Mouse (Mus musculus) stomach, embryonic 16.5 days (tissue): ENCODE measurements around the gene Alkbh4. TPM values are rescaled to one million over a fixed set of nuclear protein-coding genes. Genes with fewer than 3 reads are reported as not detected.
"Not testable (repeated sequence)": the region's sequence is repeated elsewhere in the genome, so short reads cannot be mapped to it uniquely, and the experiment has no call there.

ENCODE experiments used
- ATAC-seq: fragments of 200-750 bp; cut with Nextera tagmentation; 2 replicates; pipeline ENCODE4 v1.8.0; 2017; ENCODE audit warnings: moderate number of reproducible peaks, moderate TSS enrichment; ENCODE audit not compliant: insufficient read depth, low FRiP score
- H3K27ac ChIP-seq: fragments of 300-500 bp; sonication (generic); 2 replicates; pipeline ENCODE4 v1.5.1; 2014; ENCODE audit warnings: low read length
- H3K27me3 ChIP-seq: fragments of 300-500 bp; sonication (generic); 2 replicates; pipeline ENCODE4 v1.6.1; 2014; ENCODE audit warnings: low read length, control low read depth, mixed read lengths; ENCODE audit not compliant: control insufficient read depth, insufficient read depth
- H3K36me3 ChIP-seq: fragments of 300-500 bp; sonication (generic); 2 replicates; pipeline ENCODE4 v1.6.1; 2014; ENCODE audit warnings: low read length; ENCODE audit not compliant: control insufficient read depth, insufficient read depth
- H3K4me1 ChIP-seq: fragments of 300-500 bp; sonication (generic); 2 replicates; pipeline ENCODE4 v1.6.1; 2014; ENCODE audit warnings: low read length, control low read depth, mixed read lengths; ENCODE audit not compliant: control insufficient read depth, insufficient read depth
- H3K4me2 ChIP-seq: fragments of 300-500 bp; sonication (generic); 2 replicates; pipeline ENCODE4 v1.6.1; 2014; ENCODE audit warnings: low read depth, low read length, mixed read lengths
- H3K4me3 ChIP-seq: fragments of 300-500 bp; sonication (generic); replicated peaks from 2 replicates; pipeline ENCODE4 v1.5.1; 2014; ENCODE audit warnings: mild to moderate bottlenecking, low read length
- H3K9ac ChIP-seq: fragments of 300-500 bp; sonication (generic); 2 replicates; pipeline ENCODE4 v1.6.1; 2014; ENCODE audit warnings: low read length
- H3K9me3 ChIP-seq: fragments of 300-500 bp; sonication (generic); replicated peaks from 2 replicates; pipeline ENCODE4 v1.6.1; 2016; ENCODE audit warnings: low read length, control low read depth; ENCODE audit not compliant: control insufficient read depth
- WGBS: fragments of 180-500 bp; shearing (Covaris S2); extraction: QIAGEN DNeasy Blood & Tissue Kit; methylation state at CpG from one replicate; pipeline ENCODE4 v1.1.7; 2014; 5-methylcytosine and 5-hydroxymethylcytosine counted together
- polyA plus RNA-seq: library from polyadenylated mRNA; unstranded; fragments of >200 nt; fragmentation: Nextera tagmentation; extraction: Ambion mirVana; gene quantifications from 2 replicates; pipeline ENCODE4 v1.2.1, GENCODE M21; 2015

Gene Alkbh4
- polyA plus RNA-seq, 1 experiment from 2014 or later, result 18.0 TPM

GRCm38 (mm10) chr5:136152365-136152764, 16.4 kb downstream of the Alkbh4 start:
- no peak overlapping the region for H3K4me3 ChIP-seq
- no peaks in the 10 kb centered on the region for H3K9me3 ChIP-seq

GRCm38 (mm10) chr5:136155399-136155798, 19.5 kb downstream of the Alkbh4 start:
- Histone ChIP-seq H3K4me3 (no peak overlapping the region), H3K4me2 (no peak overlapping the region), H3K4me1 (no peaks in the 10 kb centered on the region), H3K27me3 (no peaks in the 10 kb centered on the region), H3K27ac (no peak overlapping the region), H3K9ac (no peak overlapping the region), H3K36me3 (no peaks in the 10 kb centered on the region), H3K9me3 (no peaks in the 10 kb centered on the region)
- 78% methylated on average over 5 of the region's 5 CpGs for WGBS
- no peak for ATAC-seq

More at GRCm38 (mm10) chr5:136152365-136152764, 16.4 kb downstream of the Alkbh4 start:
- ATAC-seq, result peak; percentile 37; the same call in 1 of the 2 replicates
- Histone ChIP-seq H3K4me2 (no peak overlapping the region), H3K4me1 (no peaks in the 10 kb centered on the region), H3K9ac (no peak overlapping the region), H3K27ac (no peak overlapping the region), H3K27me3 (no peaks in the 10 kb centered on the region), H3K36me3 (no peaks in the 10 kb centered on the region)
- WGBS, result 67% methylated on average over 8 of the region's 8 CpGs

- not testable (repeated sequence) for H3K4me1 ChIP-seq, H3K4me3 ChIP-seq, H3K4me2 ChIP-seq, H3K27me3 ChIP-seq, H3K9me3 ChIP-seq, H3K27ac ChIP-seq, H3K9ac ChIP-seq, H3K36me3 ChIP-seq, ATAC-seq
- 87% methylated on average over 11 of the region's 12 CpGs for WGBS
Observed at GRCm38 (mm10) chr5:136160084-136160483, 24.1 kb downstream of the Alkbh4 start.

- H3K9ac ChIP-seq, result no peak overlapping the region
- H3K9me3 ChIP-seq, result no peaks in the 10 kb centered on the region
- no peak for ATAC-seq
- H3K4me1 ChIP-seq, result no peaks in the 10 kb centered on the region
- no peaks in the 10 kb centered on the region for H3K27me3 ChIP-seq
- H3K36me3 ChIP-seq, result no peaks in the 10 kb centered on the region
- H3K27ac ChIP-seq, result no peak overlapping the region
- H3K4me3 ChIP-seq, result no peak overlapping the region
- 77% methylated on average over 11 of the region's 11 CpGs for WGBS
- H3K4me2 ChIP-seq, result no peak overlapping the region
Observed at GRCm38 (mm10) chr5:136163807-136164474, 28.0 kb downstream of the Alkbh4 start.

GRCm38 (mm10) chr5:136165246-136165645, 29.3 kb downstream of the Alkbh4 start:
- 79% methylated on average over 8 of the region's 8 CpGs for WGBS
- Histone ChIP-seq H3K4me2 (no peak overlapping the region), H3K27me3 (no peaks in the 10 kb centered on the region), H3K4me1 (no peaks in the 10 kb centered on the region; the same call in 1 of the 2 replicates), H3K27ac (no peak overlapping the region), H3K4me3 (no peak overlapping the region), H3K36me3 (no peaks in the 10 kb centered on the region), H3K9ac (no peak overlapping the region), H3K9me3 (no peaks in the 10 kb centered on the region)
- no peak for ATAC-seq

GRCm38 (mm10) chr5:136167296-136167695, 31.4 kb downstream of the Alkbh4 start:
- Histone ChIP-seq H3K27ac (no peak overlapping the region), H3K4me3 (no peak overlapping the region), H3K36me3 (no peaks in the 10 kb centered on the region), H3K9me3 (no peaks in the 10 kb centered on the region), H3K4me2 (no peak overlapping the region), H3K4me1 (peaks cover 12% of the 10 kb centered on the region), H3K27me3 (no peaks in the 10 kb centered on the region), H3K9ac (no peak overlapping the region)
- 87% methylated on average over 4 of the region's 4 CpGs for WGBS
- ATAC-seq, result no peak

GRCm38 (mm10) chr5:136168071-136168470, 32.1 kb downstream of the Alkbh4 start:
- peaks cover 12% of the 10 kb centered on the region for H3K4me1 ChIP-seq
- H3K27ac ChIP-seq, result no peak overlapping the region
- H3K4me2 ChIP-seq, result no peak overlapping the region
- H3K27me3 ChIP-seq, result no peaks in the 10 kb centered on the region
- ATAC-seq, result no peak
- no peak overlapping the region for H3K9ac ChIP-seq
- 95% methylated on average over 3 of the region's 3 CpGs for WGBS
- no peaks in the 10 kb centered on the region for H3K36me3 ChIP-seq
- H3K4me3 ChIP-seq, result no peak overlapping the region
- H3K9me3 ChIP-seq, result no peaks in the 10 kb centered on the region

- H3K4me2 ChIP-seq, result peak overlapping the region; percentile 98
- peak; percentile 14; the same call in 1 of the 2 replicates for ATAC-seq
- no peaks in the 10 kb centered on the region for H3K36me3 ChIP-seq
- no peaks in the 10 kb centered on the region for H3K27me3 ChIP-seq
- H3K9me3 ChIP-seq, result no peaks in the 10 kb centered on the region
- peak overlapping the region; percentile 76 for H3K9ac ChIP-seq
- WGBS, result 11% methylated on average over 15 of the region's 15 CpGs
- peaks cover 12% of the 10 kb centered on the region for H3K4me1 ChIP-seq
- peak overlapping the region; percentile 27 for H3K27ac ChIP-seq
- peak overlapping the region; percentile 66 for H3K4me3 ChIP-seq
Observed at GRCm38 (mm10) chr5:136169626-136170511, 33.9 kb downstream of the Alkbh4 start.
